Mouse (Mus musculus) cerebellum, adult 2 months (tissue): ENCODE results near the gene Tep1.

ENCODE experiments used
- CTCF ChIP-seq: fragments of 200-500 bp; IDR thresholded peaks from 2 replicates; pipeline ENCODE4 v1.5.1; 2011; ENCODE audit warnings: low read depth, mild to moderate bottlenecking, control low read depth, low read length, moderate library complexity, borderline replicate concordance; ENCODE audit not compliant: insufficient read depth
- POLR2A ChIP-seq: fragments of 200-500 bp; IDR thresholded peaks from 2 replicates; pipeline ENCODE4 v1.6.1; 2011; ENCODE audit warnings: low read length, control low read depth, borderline replicate concordance; ENCODE audit not compliant: insufficient read depth

DNA sequence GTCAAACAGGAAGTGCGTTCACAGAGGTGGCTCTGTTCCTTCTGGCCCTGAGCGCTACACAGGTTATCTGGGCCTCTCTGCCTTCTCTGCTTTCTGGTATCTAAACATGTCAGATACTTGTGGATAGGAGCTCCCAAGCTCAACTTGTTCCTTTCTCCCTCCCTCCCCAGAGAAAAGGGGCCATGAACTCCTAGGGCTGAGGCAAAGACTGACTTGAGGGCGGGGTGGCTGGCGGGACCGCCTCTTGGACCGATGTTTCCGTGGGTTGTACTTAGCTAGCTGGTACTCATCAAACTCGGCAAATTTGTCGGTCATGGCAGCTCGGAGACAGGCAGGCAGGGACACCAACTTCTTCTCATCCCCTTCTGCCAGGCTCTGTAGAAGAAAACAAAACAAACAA lies 7.7 kb downstream of the Tep1 start:
- no peak for TF ChIP-seq CTCF
- TF ChIP-seq POLR2A: no peak
